Mouse (Mus musculus): ENCODE measurements around the gene Bud13. TPM values are rescaled to one million over a fixed set of nuclear protein-coding genes. Genes with fewer than 3 reads are reported as not detected.
A peak's percentile ranks its signal among the peaks of the same experiment; 100 is the strongest.
"Not testable (repeated sequence)": the region's sequence is repeated elsewhere in the genome, so short reads cannot be mapped to it uniquely, and the experiment has no call there.

The Bud13 gene
- polyA plus RNA-seq, 1 experiment from 2014 or later: 28.7 TPM

DNA sequence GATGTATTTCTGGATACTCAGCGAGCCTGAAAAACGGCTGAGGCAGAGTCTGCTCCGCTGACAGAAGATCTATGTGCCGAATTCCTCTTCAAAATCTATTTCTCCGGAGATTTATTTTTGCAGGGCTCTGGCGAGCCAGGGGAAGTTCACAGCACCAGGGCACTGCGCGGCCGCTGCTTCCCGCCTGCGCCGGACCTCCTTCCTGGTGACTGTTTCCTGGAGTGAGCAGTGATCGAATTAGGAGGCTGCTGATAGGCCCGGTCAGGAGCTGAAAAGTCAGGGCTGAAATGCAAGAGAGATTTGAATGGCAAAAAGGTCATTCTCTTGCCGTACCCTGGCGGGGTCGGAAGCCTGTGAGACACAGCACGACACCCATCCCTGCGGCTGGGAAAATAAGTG, 46.4 kb downstream of the Bud13 start:
- no peak for ATAC-seq (ENCODE audit: insufficient number of reproducible peaks, insufficient read depth, low FRiP score, low TSS enrichment, low read depth)
- 6% methylated on average over 19 of the region's 19 CpGs for WGBS
- Histone ChIP-seq H3K4me3 (peak overlapping the region; percentile 31), H3K27ac (peak overlapping the region; percentile 44; the same call in 1 of the 2 replicates), H3K36me3 (no peaks in the 10 kb centered on the region), H3K9ac (peak overlapping the region; percentile 67), H3K4me1 (peaks cover 16% of the 10 kb centered on the region), H3K9me3 (no peaks in the 10 kb centered on the region), H3K4me2 (peak overlapping the region; percentile 61), H3K27me3 (peaks cover 22% of the 10 kb centered on the region)

DNA sequence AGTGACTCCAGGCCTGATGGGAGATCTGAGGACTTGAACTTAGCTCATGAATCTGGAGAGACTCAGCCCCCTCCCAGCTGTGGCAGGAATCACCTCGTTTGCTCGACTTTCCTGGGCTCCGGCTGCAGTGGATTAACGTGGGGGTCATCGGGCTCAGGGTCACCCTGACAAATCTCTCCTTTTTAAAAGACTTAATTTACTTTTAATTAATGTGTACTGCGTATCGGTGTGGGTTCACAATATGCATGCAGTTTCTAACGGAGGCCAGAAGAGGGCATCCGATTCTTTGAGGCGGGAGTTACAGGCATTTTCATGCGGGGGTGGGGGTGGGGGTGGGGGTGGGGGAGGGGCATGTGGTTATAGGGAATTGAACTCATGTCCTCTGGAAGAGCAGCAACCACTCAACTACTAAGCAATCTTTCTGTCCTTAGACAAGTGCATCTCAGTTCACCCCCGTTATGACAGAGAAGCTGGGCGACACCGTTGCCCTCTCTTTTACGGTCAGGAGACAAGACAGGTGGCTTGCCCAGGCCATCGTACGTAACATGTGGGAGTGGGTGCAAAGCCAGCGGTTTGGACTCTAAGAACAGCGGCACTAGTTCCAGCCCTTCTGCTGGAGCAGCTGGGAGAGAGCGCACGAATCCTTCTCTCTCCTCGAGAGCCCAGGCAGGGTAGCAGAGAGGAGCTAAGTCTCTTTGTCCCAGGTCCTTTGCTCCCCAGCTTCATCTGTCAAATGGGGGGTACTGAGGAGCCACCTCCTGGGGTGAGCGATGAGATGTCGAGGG, 47.2 kb downstream of the Bud13 start:
- 22% methylated on average over 24 of the region's 24 CpGs for WGBS
- Histone ChIP-seq H3K9me3 (no peaks in the 10 kb centered on the region), H3K27me3 (peaks cover 29% of the 10 kb centered on the region), H3K27ac (no peak overlapping the region), H3K4me1 (peaks cover 16% of the 10 kb centered on the region), H3K9ac (no peak overlapping the region), H3K4me3 (no peak overlapping the region), H3K4me2 (peak overlapping the region; percentile 61; the same call in 1 of the 2 replicates), H3K36me3 (no peaks in the 10 kb centered on the region)
- ATAC-seq (ENCODE audit: insufficient number of reproducible peaks, insufficient read depth, low FRiP score, low TSS enrichment, low read depth): no peak

DNA sequence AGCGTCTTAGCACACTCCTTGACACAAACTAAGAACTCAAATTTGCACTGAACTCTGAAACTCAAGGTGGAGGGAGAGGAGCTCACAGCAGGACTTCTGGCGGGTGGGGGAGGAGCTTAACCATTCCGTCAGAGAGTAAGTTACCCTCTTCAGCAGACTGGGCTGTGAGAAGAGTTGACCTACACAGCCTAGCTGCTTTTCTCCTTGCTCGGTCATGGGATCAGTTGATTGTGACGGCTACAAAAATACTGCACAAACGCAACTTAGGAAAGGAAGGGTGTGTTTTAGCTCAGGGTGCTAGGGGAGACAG, 47.7 kb downstream of the Bud13 start:
- no peak for ATAC-seq (ENCODE audit: insufficient number of reproducible peaks, insufficient read depth, low FRiP score, low TSS enrichment, low read depth)
- Histone ChIP-seq H3K9ac (no peak overlapping the region), H3K4me3 (no peak overlapping the region), H3K4me2 (no peak overlapping the region), H3K36me3 (no peaks in the 10 kb centered on the region), H3K4me1 (peaks cover 16% of the 10 kb centered on the region), H3K27me3 (peaks cover 35% of the 10 kb centered on the region), H3K27ac (no peak overlapping the region), H3K9me3 (no peaks in the 10 kb centered on the region)
- 52% methylated on average over 6 of the region's 6 CpGs for WGBS

DNA sequence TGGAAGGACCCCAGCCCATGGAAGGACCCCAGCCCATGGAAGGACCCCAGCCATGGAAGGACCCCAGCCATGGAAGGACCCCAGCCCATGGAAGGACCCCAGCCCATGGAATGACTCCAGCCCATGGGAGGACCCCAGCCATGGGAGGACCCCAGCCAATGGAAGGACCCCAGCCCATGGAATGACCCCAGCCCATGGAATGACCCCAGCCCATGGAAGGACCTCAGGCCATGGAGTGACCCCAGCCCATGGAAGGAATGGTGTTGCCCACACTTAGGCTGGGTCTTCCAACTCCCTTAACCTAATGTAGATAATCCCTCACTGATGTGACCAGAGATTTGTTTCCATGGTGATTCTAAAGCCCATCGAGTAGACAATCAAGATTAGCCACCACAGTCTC, 48.5 kb downstream of the Bud13 start:
- H3K4me2 ChIP-seq: no peak overlapping the region
- 92% methylated on average over 1 of the region's 1 CpGs for WGBS
- H3K9ac ChIP-seq: no peak overlapping the region
- no peak for ATAC-seq (ENCODE audit: insufficient number of reproducible peaks, insufficient read depth, low FRiP score, low TSS enrichment, low read depth)
- no peak overlapping the region for H3K27ac ChIP-seq
- H3K27me3 ChIP-seq: peaks cover 36% of the 10 kb centered on the region
- H3K9me3 ChIP-seq: no peaks in the 10 kb centered on the region
- H3K4me1 ChIP-seq: peaks cover 16% of the 10 kb centered on the region
- no peaks in the 10 kb centered on the region for H3K36me3 ChIP-seq
- H3K4me3 ChIP-seq: no peak overlapping the region

DNA sequence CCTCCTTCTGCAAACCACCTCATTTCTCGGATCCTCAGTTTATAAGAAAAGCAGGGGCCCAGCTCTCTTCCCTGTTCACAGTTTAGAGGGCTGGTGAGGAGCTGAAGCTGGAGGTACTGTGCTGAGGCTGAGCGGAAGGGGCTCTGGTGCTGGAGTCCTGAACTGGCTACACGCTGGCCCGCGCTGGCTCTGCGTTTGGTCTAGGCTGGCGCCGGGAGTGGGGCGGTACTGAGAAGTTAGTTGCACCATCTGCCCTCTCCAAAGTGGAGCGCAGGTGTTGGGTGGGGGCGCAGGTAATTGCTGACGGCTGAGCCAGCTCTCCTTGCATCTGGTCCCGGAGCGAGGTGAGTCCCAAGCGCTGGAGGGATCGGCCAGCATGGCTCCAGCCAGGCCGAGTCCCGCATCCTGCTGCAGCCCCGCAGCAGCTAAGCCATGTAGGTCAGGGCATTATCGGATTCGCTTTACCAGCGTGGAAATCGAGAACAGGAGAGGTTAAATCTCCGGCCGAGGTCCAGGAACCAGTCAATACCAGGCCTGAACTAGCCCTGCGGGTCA, 51.7 kb downstream of the Bud13 start:
- Histone ChIP-seq H3K27me3 (peaks cover 36% of the 10 kb centered on the region), H3K4me3 (no peak overlapping the region), H3K36me3 (no peaks in the 10 kb centered on the region), H3K27ac (no peak overlapping the region), H3K4me2 (no peak overlapping the region), H3K9ac (peak overlapping the region; percentile 41; the same call in 1 of the 2 replicates), H3K9me3 (no peaks in the 10 kb centered on the region), H3K4me1 (peaks cover 7% of the 10 kb centered on the region)
- WGBS: 26% methylated on average over 26 of the region's 26 CpGs
- ATAC-seq (ENCODE audit: insufficient number of reproducible peaks, insufficient read depth, low FRiP score, low TSS enrichment, low read depth): no peak

DNA sequence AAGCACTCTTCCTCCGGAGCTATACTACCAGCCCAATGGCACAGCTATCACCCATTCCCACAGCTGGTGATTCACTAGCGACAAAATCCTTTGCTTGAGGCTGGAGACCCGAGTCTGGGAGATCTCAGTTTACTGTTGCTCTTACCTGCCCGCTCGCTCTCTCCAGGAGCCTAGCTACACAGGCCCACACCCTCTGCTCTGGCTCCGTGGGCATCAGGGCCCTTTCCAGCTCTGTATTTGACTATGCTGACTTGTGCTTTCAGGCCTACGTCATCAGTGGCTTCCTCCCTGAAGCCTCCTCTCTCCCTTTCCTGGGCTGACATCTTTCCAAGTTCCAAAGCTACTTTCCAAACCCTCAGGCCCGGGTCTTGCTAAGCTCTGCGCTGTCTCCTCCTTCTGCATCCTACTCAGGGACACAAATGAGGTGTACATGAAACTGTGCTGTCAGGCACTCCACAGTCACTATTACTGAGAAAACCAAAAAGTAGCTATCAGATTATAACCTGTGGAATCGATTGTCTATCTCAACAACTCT, 52.7 kb downstream of the Bud13 start:
- no peaks in the 10 kb centered on the region for H3K9me3 ChIP-seq
- H3K27me3 ChIP-seq: peaks cover 31% of the 10 kb centered on the region

DNA sequence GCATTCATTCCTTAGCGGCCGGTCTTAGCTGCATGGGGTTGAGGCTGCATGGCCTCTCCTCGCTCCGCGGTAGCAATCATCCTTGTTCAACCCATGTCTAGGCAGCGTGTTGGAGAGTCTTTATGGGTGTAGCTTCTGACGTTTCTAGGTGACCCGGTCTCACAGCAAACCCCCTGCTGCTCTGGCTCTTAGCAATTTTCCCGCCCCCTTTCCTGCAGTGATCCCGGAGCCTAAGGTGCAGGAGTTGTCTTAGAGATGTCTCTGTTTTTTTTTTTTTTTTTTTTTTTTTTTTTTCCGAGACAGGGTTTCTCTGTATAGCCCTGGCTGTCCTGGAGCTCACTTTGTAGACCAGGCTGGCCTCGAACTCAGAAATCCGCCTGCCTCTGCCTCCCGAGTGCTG, 53.5 kb downstream of the Bud13 start:
- not testable (repeated sequence) for H3K4me2 ChIP-seq; H3K9ac ChIP-seq; H3K36me3 ChIP-seq; H3K4me1 ChIP-seq; H3K27ac ChIP-seq; H3K4me3 ChIP-seq; ATAC-seq (ENCODE audit: insufficient number of reproducible peaks, insufficient read depth, low FRiP score, low TSS enrichment, low read depth); H3K9me3 ChIP-seq
- WGBS: 76% methylated on average over 13 of the region's 14 CpGs
- H3K27me3 ChIP-seq: peaks cover 28% of the 10 kb centered on the region

More for the DNA sequence above, 52.7 kb downstream of the Bud13 start:
- peaks cover 5% of the 10 kb centered on the region for H3K4me1 ChIP-seq
- H3K27ac ChIP-seq: no peak overlapping the region
- no peak overlapping the region for H3K9ac ChIP-seq
- H3K4me3 ChIP-seq: no peak overlapping the region
- no peaks in the 10 kb centered on the region for H3K36me3 ChIP-seq
- no peak overlapping the region for H3K4me2 ChIP-seq
- WGBS: 76% methylated on average over 10 of the region's 10 CpGs
- no peak for ATAC-seq (ENCODE audit: insufficient number of reproducible peaks, insufficient read depth, low FRiP score, low TSS enrichment, low read depth)

DNA sequence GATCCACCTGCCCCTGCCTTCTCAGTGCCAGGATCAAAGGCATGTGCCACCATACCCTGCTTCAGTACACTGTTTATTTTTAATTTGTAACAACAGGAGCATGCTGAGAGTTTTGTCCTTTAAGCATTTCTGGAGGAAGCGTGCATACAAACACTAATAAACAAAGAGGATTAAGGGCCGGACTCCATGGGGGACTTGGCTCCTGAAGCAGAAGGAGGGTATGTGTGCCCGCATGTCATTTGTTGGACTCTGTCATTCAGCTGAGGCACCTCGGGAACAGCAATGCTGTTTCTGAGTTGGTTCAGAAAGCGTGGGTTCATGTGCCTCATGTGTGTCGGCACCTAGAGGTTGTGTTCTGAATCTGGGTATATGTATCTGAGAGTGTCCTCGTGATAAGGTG, 54.5 kb downstream of the Bud13 start:
- Histone ChIP-seq H3K9me3 (no peaks in the 10 kb centered on the region), H3K27ac (no peak overlapping the region), H3K4me2 (no peak overlapping the region), H3K4me3 (no peak overlapping the region), H3K9ac (no peak overlapping the region), H3K36me3 (no peaks in the 10 kb centered on the region), H3K27me3 (peaks cover 28% of the 10 kb centered on the region), H3K4me1 (peaks cover 5% of the 10 kb centered on the region)
- no peak for ATAC-seq (ENCODE audit: insufficient number of reproducible peaks, insufficient read depth, low FRiP score, low TSS enrichment, low read depth)
- WGBS: 69% methylated on average over 7 of the region's 7 CpGs

DNA sequence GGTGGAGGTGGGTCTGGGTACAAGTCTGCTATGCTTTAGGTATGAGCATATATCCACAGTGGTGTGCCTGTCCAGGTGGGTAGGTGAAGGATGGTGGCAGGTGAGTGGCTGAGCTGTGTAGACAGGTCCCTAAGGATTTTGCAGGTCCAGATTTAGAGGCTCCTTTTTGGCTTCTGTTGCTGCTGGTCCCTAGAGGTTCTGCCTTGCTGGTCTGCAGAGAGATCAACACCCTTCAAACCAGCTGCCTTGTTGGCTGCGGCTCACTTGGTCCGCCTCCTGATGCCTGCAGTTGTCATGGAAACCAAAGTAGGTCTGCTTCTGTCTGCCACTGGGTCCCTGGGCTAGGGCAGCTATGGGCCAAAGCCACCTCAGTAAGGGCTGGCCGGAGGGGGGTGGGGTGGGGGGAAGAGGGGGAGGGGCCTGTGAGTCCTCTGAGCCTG, 55.1 kb downstream of the Bud13 start:
- Histone ChIP-seq H3K9ac (no peak overlapping the region), H3K36me3 (no peaks in the 10 kb centered on the region), H3K9me3 (no peaks in the 10 kb centered on the region), H3K4me2 (no peak overlapping the region), H3K4me1 (peaks cover 5% of the 10 kb centered on the region), H3K27me3 (peaks cover 22% of the 10 kb centered on the region), H3K27ac (no peak overlapping the region), H3K4me3 (no peak overlapping the region)
- WGBS: 6% methylated on average over 3 of the region's 3 CpGs
- ATAC-seq (ENCODE audit: insufficient number of reproducible peaks, insufficient read depth, low FRiP score, low TSS enrichment, low read depth): peak; percentile 48; the same call in 1 of the 2 replicates

DNA sequence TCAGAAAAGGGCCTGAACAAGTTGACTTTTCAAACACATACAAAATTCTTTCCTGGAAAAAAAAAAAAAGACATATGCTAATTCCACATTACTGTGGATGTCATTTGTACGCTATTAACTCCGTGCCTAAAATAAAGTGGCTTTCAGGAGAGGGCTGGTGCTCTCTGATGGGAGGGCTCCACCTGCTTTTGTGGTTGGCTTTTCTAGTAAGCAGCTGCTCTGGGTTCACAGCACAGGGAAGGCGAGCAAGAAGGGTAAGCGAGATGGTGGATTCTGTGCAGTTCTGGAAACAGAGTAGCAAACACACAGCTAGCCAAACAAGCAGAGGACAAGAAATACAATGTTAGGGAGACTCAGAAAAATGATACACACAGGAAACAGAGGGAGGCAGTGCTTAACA, 55.6 kb downstream of the Bud13 start:
- Histone ChIP-seq H3K9me3 (no peaks in the 10 kb centered on the region), H3K27ac (no peak overlapping the region), H3K27me3 (peaks cover 18% of the 10 kb centered on the region), H3K9ac (no peak overlapping the region), H3K4me3 (no peak overlapping the region), H3K4me2 (no peak overlapping the region), H3K36me3 (no peaks in the 10 kb centered on the region), H3K4me1 (peaks cover 5% of the 10 kb centered on the region)
- WGBS: 31% methylated on average over 4 of the region's 4 CpGs
- ATAC-seq (ENCODE audit: insufficient number of reproducible peaks, insufficient read depth, low FRiP score, low TSS enrichment, low read depth): no peak

DNA sequence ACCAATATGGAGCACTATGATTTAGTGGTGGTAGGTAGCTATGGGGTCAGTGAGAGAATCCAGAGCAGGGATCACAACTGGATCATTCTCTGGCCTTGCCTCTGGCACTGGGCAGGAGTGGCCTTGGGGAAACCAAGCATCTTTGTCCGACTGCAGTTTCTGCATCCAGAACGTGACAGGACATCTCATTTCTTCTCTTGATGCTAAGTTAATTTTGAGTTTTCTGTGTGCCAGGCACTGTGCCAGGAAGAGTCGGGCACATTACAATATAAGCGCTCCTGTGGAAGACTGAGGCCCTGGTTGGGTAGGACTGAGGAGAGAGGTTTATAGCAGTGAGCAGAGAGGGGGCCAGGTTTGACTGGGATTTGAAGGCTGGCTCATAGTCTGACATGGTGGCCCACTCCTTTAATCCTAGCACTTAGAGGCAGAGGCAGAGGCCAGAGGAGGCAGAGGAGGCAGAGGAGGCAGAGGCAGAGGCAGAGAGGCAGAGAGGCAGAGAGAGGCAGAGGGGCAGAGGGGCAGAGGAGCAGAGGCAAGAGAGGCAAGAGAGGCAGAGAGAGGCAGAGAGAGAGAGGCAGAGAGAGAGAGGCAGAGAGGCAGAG, 56.3 kb downstream of the Bud13 start:
- Histone ChIP-seq H3K4me2 (no peak overlapping the region), H3K36me3 (no peaks in the 10 kb centered on the region), H3K4me1 (peaks cover 5% of the 10 kb centered on the region), H3K9ac (no peak overlapping the region), H3K27ac (no peak overlapping the region), H3K27me3 (peaks cover 15% of the 10 kb centered on the region), H3K9me3 (no peaks in the 10 kb centered on the region), H3K4me3 (no peak overlapping the region)
- 82% methylated on average over 4 of the region's 4 CpGs for WGBS
- ATAC-seq (ENCODE audit: insufficient number of reproducible peaks, insufficient read depth, low FRiP score, low TSS enrichment, low read depth): no peak

Data from embryonic facial prominence, embryonic 13.5 days (tissue).